Mouse (Mus musculus) right cerebral cortex, postnatal 25 days (tissue): Measurements from ENCODE around the gene Edem2.

ENCODE experiments used
- DNase-seq: peaks from one replicate; pipeline ENCODE4 v3.0.0; 2022

Gene Edem2

DNA sequence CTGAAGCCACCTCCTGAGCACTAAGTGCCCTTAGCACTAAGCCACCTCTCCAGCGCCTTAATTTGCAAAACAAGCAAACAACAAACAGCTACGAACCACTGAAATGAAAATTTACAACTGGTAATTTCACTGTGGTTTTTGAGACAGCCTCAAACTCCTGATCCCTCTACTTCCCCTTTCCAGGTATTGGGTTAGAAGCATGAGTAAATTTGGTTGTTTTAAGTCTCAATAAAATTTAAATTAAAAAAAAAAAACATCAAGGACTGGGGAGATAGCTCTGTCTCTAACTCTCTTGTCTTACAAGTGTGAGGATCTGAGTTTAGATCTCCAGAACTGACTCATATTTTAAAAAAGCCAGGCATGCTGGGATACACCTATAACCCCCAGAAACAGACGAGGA is 46.1 kb downstream of the Edem2 start:
- no peak for DNase-seq

DNA sequence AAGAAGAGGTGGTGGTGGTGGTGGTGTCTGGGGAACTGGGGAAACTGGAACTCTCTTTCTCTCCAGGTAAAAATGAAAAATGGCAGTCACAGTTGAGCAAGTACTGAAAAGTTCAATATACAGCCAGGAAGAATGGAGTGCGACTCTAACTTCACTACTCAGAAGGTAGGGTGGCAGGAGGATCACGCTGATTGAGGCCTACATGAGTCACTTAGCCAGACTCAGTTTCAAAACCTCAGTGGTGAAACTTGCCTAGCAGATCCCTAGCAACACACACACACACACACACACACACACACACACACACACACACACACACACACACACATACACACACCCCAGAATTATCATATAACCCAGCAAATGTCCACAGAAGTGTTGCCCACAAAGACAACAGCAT is 47.4 kb downstream of the Edem2 start:
- DNase-seq, result no peak

DNA sequence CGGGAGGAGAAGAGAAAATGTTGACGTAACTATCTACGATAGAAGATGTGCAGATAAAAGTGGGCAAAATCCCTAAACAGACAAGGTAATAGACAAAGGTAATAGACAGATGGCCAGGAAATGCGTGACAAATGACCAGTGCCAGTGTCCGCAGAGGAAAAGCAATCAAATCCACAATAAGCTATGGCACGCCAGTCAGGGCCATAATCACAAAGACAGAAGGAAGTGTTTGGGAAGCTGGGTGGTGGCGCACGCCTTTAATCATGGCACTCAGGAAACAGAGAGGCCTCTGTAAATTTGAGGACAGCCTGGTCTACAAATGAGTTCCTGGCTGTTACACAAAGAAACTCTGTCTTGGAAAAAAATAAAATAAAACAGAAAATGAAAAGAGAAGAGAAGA is 48.1 kb downstream of the Edem2 start:
- no peak for DNase-seq

DNA sequence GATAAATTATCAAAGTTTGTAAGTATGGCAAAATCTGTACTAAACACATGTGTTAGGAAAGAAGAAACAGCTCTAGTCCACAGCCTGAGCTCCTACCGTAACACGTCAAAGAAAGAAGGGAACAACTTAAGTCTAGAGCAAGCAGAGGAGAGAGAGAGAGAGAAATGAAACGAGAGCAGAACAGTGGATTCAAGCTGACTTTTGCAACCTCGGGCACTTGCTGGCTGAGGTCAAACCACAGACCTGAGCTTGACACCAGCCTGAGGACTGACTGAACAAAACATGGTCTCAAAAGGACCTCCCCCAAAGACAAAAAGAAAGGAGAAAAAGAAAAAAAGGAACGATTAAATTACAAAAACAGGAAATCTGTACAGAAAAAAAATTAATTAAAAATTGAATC is 48.7 kb downstream of the Edem2 start:
- DNase-seq, result no peak

DNA sequence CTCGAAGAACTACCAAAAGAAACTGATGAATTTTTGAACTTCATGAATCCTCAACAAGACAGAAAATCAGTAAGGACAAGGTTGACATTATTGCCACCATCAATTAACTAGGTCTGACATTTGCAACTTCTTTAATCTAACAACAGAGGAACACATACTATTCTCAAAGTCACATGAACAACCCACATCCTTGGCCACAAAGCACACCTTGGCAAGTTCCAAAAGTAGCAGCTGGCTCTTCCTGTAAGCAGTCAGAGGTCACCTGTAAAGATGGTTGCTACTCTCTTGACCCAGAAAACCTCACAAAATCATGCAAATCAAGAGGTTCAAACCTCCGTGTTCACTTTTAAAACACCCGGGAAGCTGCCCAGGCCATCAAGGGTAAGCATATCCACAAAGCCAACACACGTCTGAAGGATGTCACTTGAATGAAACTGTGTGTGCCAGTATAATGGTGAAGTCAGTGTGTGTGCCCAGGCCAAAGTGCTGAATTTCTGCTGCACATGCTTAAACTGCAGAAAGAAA is 49.6 kb downstream of the Edem2 start:
- DNase-seq, result no peak

DNA sequence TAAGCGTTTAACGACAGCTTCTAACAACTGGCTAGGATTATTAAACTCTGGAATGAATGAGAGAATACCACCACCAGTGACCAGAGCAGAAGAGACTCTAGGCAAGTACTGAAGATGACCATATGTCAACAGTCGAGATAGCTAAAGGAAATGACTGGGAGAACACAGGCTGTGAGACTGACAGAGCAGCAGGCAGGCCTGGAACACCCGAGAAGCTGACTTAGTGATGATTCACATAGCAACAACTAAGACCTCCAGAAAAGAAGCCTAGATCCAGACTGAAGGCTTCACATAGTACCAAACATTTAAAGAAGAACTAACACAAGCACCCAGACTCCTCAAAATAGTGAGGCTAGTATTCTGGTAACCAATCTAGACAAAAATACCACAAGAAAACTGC is 54.2 kb downstream of the Edem2 start:
- no peak for DNase-seq

DNA sequence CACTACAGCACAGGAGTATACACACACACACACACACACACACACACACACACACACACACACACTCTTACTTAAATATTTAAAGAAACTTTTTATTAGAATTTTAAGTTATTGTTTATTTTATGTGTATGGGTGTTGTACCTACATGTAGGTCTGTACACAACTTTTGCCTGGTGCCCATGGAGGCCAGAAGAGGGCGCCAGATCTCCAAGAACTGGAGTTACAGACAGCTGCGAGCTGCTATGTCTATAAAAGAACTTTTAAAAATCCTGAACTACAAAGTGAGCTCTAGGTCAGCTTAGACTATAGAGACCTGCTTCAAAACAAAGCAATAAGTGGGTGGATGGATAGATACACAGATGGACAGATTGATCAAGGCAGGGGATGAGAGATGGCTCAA is 55.7 kb downstream of the Edem2 start:
- DNase-seq, result no peak

DNA sequence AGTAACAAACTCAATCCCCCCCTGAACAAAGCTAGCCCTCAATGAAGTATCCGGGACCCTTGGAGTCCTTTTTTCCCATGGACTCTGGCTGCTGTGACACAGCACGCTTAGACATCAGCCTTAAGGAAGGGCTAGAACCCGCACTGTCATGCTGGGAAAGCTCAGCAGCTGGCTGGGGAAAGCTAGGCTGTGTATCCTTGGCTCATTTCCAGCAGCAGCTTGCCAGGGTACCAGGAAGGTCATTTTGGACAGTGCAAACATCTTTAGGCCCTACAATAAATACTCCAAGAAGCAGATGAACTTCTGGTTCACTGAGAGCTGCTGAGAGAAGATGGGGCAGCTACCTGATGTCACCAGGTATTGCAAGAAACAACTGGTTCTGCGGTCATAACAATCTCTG is 58.0 kb downstream of the Edem2 start:
- no peak for DNase-seq

DNA sequence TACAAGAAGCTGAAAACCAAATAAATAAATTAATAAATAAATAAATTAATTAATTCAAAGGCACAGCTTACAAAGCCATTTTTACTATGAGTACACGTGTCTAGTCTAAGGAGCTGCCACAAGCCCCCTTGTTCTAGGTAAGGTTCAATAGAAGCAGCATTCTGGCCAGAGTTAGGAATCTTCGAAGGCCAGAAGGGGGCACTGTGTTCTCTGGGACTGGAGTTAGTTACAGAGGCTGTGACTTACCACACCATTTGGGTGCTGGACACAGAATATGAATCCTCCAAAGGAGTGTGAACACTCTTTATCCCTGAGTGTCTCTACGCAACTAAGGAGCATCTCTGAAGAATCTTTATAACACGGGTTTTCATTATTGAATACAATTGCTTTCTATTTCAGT is 60.8 kb downstream of the Edem2 start:
- DNase-seq, result no peak

DNA sequence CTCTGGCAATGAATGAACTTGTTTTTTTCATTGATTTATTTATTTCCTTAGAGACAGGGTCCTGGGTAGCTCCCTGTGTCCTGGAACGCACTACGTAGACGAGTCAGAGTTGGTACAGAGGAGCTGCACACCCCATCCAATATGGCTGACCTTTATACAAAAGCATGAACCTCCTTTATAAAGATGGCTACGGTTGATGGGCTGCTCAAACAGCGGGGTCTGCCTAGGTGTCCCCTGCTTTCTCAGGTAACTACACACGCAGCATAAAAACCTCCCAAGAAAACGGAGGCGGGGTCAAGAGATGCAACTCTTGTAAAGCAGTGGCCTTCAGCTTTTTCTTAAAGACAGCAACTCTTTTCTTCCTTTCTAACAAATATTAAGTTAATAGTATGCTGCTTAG is 61.4 kb downstream of the Edem2 start:
- no peak for DNase-seq

DNA sequence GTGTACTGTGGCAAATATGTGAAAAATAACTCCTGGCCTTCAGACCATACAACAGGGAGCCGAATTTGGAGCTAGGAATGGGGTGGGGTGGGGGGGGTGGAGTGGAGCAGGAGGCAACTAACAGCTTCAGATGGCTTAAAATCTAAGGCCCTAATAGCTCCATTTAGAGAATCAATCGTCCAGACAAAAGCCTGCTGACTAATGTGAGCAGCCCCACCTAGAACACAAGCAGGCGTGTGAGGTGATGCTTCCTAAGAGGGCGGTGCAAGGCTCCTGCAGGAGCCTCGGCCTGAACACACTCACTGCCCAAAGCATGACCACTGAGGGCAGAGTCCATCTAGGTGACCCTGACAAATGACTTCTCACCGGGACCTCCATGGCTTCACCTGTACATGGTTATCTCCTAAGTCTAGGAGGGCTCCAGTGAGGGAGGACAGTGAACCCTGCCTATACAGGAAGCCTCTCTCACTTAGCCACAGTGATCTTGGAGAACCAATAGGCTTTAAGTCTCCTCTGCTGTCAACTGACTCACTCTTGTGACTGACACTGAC is 65.3 kb downstream of the Edem2 start:
- DNase-seq, result no peak

DNA sequence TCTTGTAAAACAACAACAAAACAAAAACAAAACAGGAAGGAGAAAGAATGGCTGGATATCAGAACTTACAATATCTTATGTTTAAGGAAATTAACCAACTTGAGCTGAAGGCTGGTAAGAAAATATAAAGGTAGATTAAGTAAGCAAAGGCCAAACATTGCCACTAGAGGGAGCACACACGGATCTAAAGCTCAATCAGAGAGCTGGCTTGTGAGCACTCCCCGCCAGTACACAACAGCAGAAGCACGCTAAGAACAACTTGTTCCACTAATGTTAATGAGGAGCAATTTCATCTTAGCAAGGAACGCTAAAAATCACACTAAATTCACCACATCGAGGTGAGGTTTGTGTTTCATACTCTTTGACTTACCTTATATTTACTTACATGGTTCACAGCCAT is 66.2 kb downstream of the Edem2 start:
- no peak for DNase-seq

DNA sequence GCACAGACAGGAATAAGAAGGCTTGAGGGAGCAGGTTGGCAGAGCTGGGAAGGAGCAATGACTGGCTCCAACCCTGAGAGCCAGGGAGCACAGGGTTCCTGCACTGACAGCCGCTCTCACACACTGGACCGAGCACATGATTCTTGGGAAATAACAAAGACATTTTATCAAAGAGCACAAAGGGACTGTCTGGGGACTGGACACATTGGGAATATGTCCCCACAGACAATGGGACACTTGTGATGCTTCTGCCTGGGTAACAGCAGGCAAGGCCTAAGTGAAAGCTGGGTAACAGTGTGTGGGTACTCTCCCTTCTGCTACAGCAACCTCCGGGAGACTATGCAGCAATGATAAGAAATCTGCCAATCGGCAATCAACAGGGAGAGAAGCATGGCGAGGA is 66.9 kb downstream of the Edem2 start:
- DNase-seq, result no peak

DNA sequence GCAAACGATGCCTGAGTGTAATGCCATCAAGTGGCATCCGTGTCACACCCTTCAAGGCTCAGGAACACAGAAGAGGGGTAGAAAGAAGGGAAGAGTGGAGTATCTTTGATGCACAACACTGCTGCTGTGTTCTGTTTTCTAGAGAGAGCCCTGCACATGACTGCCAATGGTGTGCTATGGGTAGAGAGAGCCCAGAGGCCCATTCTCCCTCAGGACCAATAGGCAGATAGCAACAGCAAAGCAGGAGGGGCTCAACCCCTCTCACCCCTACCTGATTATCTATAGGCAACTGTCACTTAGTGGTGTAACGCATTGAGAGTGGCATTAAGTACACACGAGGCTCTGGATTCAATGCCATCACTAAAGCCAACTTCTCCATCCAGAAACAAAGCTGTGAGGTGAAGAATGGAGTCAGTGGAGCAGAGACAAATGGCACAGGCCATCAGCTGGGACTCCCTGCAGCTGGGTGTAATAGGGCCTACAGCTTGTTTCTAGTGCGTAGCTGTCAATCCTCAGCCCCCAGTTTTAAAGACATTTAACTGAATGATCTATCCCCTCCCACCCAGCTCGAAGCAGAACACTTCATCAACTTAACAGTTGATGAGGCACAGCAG is 73.4 kb downstream of the Edem2 start:
- no peak for DNase-seq

DNA sequence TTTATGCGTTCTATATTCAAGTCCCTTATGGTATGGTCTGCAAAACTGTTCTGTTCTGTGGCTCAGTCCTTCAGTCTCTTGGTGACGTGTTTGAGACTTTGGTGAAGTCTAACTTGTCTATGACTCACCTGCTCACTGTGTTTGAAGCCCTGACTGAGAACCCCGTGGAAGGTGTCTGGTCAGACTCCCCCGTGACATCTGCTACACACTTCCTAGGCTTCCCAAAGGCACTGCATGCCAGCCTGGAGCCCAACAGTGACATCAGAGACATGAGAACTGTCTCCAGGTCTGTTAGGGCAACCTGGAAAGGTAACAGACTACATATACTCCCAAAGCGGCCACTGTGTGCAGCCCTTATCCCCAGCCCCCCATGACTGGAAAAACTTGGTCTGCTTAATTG is 76.7 kb downstream of the Edem2 start:
- DNase-seq, result no peak
